Mouse (Mus musculus) brown adipose tissue, adult 24 weeks (tissue): ENCODE results near the gene Zfp354c. TPM values are rescaled to one million over a fixed set of nuclear protein-coding genes. Genes with fewer than 3 reads are reported as not detected.

ENCODE experiments used
- H3K27ac ChIP-seq: fragments of 200-500 bp; replicated peaks from 2 replicates; pipeline ENCODE4 v1.5.1; 2012; ENCODE audit warnings: low read depth, mild to moderate bottlenecking, low read length
- H3K4me1 ChIP-seq: fragments of 200-500 bp; 2 replicates; pipeline ENCODE4 v1.6.1; 2012; ENCODE audit warnings: low read length, mixed read lengths; ENCODE audit not compliant: control insufficient read depth, insufficient read depth, insufficient read length
- H3K4me3 ChIP-seq: fragments of 200-500 bp; 2 replicates; pipeline ENCODE4 v1.5.1; 2012; ENCODE audit warnings: low read depth, mild to moderate bottlenecking, low read length, moderate library complexity; ENCODE audit not compliant: insufficient read depth
- polyA plus RNA-seq: library from polyadenylated mRNA; stranded (reverse); fragments of >200 nt; gene quantifications from 2 replicates; pipeline ENCODE4 v1.2.4, GENCODE M21; 2012; ENCODE audit not compliant: missing spikeins, insufficient read depth, insufficient read length

Zfp354c gene
- polyA plus RNA-seq, 1 experiment: 1.3 TPM

GRCm38 (mm10) chr11:50768995-50769749, 58.4 kb downstream of the Zfp354c start:
- no peaks in the 10 kb centered on the region for H3K4me1 ChIP-seq
- H3K27ac ChIP-seq: no peak overlapping the region
- peak overlapping the region; percentile 26; the same call in 1 of the 2 replicates for H3K4me3 ChIP-seq

- Histone ChIP-seq H3K27ac (no peak overlapping the region), H3K4me3 (no peak overlapping the region), H3K4me1 (no peaks in the 10 kb centered on the region)
Measured at GRCm38 (mm10) chr11:50767039-50767438, 60.5 kb downstream of the Zfp354c start.

GRCm38 (mm10) chr11:50766461-50766860, 61.1 kb downstream of the Zfp354c start:
- no peaks in the 10 kb centered on the region for H3K4me1 ChIP-seq
- no peak overlapping the region for H3K4me3 ChIP-seq
- no peak overlapping the region for H3K27ac ChIP-seq

Other genes starting within 250 kb of the Zfp354c start
- gene Adamts2, start 225.6 kb downstream of the Zfp354c start, polyA plus RNA-seq: 5.2 and 6.1 TPM in 2 replicates
- gene Zfp879, start 13.8 kb upstream of the Zfp354c start, polyA plus RNA-seq: 0.71 and 1.1 TPM in 2 replicates
- gene Grm6, start 23.0 kb upstream of the Zfp354c start, polyA plus RNA-seq: not detected in 2 replicates
- 0.75 and 1.6 TPM in 2 replicates for gene Zfp454, start 59.9 kb upstream of the Zfp354c start, polyA plus RNA-seq
- gene Zfp2, start 88.4 kb upstream of the Zfp354c start, polyA plus RNA-seq: 8.5 and 9.8 TPM in 2 replicates
- 2.2 and 3.2 TPM in 2 replicates for gene Zfp354b, start 103.9 kb upstream of the Zfp354c start, polyA plus RNA-seq
- gene 4933414I15Rik, start 116.0 kb upstream of the Zfp354c start, polyA plus RNA-seq: not detected in 2 replicates
- not detected in 2 replicates for gene Prop1, start 126.0 kb upstream of the Zfp354c start, polyA plus RNA-seq
- not detected in 2 replicates for gene Olfr1378, start 138.8 kb upstream of the Zfp354c start, polyA plus RNA-seq
- not detected in 2 replicates for gene Olfr1377, start 154.2 kb upstream of the Zfp354c start, polyA plus RNA-seq
- gene Olfr51, start 175.9 kb upstream of the Zfp354c start, polyA plus RNA-seq: not detected in 2 replicates
- gene Olfr54, start 186.5 kb upstream of the Zfp354c start, polyA plus RNA-seq: not detected in 2 replicates
- gene Olfr1375, start 220.4 kb upstream of the Zfp354c start, polyA plus RNA-seq: not detected in 2 replicates
- gene Zfp354a, start 231.5 kb upstream of the Zfp354c start, polyA plus RNA-seq: 1.6 and 2.6 TPM in 2 replicates